Mouse (Mus musculus) kidney, postnatal 14 days (tissue): Measurements from ENCODE around the gene Sorcs1.

ENCODE experiments used
- DNase-seq: peaks from one replicate; pipeline ENCODE4 v3.0.0; 2022; ENCODE audit warnings: mixed read lengths

Sorcs1 gene

DNA sequence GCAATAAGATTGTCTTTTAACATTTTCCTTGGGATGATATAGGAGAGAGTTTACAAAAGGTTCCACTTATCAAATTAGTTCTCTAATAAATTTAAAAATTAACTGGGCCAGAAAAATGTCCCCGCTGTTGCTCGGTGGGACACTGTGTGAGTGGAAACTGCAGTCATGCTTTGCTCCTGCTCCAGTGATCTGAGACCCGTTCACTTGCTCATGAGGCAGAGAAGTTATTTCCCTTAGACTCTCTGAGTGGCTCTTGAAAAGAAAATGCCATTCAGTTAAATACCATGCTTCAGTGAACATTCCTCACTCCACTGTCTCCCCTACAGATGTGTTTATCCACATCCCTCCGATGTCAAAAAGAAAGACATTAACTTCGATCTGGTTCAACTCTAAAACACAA lies 144.4 kb downstream of the Sorcs1 start:
- DNase-seq, result no peak

DNA sequence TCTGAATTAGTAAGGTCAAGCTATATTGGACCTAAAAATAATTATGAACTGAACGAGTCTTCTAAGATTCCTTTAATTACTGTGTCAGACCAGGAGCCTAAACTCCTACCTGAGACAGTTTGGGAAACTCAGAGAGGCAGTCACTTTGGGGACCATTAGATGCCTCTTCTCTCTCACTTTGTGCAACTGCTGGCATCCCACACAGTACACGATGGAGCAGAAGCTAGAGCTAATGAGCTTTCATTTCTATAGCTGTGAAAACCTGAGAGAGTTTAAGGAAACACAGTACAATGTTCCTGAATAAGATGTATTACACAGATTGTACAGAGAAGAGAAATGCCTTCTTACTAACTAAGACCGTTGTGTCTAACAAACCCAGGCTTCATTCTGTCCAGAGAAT lies 150.6 kb downstream of the Sorcs1 start:
- no peak for DNase-seq

DNA sequence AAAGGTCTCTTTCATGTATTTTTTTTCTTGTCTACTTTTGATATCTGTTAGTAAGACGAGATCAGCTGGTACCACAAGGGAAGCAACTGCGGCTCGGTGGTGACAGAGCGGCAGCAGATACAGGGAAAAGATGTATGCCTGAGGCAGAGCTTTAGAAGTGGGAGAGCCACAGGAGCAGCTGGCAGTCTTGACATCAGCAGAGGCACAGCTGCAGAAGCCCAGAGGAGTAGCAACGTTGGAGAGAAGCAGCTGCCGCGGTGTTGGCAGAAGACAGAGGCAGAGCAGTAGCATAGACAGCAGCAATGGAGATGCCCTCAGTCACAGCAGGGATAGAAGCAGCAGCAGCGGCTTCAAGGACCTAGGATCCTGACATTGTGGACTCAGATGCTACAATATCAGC lies 152.4 kb downstream of the Sorcs1 start:
- no peak for DNase-seq

DNA sequence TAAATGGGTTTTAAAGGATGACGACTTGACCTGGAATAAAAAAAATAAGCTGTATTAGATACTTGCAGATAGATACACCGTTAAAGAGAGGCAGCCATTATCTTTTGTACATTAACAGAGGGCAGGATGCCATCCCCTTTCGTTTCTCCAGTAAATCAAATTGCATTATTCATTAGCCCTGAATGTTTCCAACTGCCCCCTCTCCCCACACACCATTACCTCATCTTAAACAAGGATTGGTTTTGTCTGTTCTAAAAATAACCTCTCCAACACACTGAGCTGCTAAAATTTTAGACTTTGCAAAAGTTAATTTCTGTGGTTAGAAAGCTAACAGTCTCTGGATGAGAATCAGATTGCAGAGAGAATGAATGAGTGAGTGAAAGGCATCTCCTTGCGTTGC lies 156.5 kb downstream of the Sorcs1 start:
- no peak for DNase-seq

DNA sequence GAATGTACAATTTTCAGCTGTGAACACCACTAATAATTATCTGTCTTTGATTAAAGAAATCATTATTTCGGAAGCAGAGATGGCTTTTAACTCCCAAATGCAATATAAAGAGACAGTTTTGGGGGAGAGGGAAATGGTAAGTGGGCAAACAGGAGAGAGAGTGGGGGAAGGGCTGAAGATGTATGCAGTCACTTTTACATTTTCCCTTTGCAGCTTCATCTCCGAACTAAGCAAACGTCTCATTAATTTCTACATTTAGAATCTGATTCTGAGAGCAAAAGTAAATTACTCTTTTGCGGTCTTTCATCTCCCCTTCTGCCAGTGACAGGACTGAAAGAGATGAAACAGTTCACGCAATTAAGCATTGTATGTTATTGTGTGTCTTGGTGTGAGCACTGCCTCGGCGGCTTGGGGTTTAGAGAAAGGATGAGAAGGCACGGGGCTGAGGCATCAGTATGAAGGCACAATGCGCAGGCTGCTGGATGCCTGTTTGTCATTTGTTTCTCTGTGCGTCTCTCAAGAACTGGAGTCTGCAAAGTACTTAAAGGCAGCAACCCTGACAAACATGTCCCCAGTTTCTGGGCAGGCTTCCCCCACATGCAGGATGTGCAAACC lies 163.3 kb downstream of the Sorcs1 start:
- DNase-seq, result no peak

DNA sequence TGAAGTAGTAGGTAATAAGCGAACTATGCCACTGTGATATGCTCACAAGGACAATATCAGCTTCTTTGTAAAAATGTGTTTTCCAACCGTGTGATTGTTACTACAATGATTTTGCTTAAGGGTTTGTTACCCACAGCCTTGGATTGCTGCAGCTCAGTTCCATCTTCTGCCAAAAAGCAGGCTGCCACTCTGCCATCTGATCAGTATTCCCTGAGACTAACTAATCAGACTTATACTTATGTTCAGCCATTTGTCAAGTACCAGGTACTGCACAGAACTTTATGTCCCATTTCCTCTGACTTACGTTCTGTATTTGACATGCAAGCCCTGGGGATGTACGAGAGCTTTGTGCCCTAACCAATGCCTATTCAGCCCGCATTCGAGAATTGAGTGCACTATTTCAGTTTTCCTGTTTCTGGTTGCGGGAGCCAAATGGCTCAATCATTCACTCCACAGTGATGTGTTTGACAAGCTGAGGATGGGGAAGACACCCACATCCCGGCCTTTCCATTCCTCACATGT lies 164.1 kb downstream of the Sorcs1 start:
- no peak for DNase-seq

DNA sequence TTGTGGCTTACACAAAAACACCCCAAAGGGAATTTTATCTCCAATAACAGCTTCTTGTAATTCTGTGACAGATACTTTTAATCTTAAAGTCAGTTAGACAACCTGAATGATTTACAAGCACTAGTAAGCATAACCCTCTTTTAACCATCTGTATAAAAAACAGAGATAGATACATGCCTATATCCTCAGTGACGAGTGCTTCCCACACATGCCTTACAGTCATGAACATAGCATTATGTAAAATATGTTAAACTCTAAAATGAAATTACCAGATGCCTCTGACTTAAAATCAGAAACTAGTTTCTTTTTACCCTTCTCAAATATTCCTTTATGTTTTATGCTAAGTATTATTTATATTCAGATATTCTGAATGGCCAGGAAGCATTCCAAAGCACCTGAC lies 175.6 kb downstream of the Sorcs1 start:
- DNase-seq, result no peak

DNA sequence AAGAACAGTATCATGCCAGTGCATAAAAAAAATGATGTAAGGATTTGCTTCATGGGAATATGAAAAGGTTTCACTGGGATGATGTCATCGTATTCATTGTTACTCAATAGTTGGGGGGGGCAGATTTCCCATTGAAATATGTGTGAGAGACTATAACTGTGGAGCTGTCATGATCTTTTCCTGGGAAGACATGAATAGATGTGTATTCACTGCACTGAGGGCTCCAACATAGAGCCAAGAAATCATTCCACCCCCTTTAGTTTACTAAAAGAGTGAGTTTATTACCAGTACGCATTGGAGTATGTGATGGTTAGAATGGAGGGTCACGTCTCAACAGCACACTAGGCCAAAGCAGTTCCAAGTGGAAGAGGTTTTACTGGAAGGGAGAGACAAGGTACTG lies 187.3 kb downstream of the Sorcs1 start:
- no peak for DNase-seq

DNA sequence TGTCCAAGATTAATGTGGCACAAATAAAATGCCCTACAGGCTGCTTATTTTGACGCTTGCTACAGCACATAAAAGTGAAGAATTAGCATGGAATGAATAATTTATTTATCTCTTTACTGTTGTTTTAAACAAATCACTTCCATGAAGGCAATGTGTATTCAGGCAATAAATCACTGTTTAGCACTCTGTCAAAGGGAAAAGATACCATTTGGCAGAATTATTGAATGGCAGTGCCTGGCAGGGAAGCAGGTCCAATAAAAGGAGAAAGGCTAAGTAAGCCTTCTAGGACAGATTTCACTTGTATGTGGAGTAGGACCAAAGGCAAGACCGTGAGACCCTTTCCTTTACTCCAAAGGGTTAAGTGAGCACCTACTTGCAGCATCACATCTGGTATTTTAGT lies 187.7 kb downstream of the Sorcs1 start:
- DNase-seq, result no peak

DNA sequence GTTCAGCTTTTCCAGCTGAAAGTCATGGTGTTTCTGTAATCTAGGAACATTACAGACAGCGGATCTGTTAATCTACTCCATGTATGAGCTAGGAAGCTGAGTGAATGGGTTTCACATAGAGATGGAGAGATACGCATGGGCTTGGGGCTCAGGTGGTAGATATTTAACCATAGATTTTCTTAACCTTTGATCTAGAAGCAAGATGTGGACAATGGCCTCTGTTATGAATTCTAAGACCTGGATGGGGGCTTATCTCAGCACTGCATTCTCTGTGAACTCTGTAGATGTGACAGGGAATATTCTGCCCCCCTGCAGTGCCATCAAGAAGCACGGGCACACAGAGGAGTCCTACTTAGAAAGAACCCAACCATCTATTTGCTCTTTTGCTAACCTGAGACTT lies 188.7 kb downstream of the Sorcs1 start:
- no peak for DNase-seq

DNA sequence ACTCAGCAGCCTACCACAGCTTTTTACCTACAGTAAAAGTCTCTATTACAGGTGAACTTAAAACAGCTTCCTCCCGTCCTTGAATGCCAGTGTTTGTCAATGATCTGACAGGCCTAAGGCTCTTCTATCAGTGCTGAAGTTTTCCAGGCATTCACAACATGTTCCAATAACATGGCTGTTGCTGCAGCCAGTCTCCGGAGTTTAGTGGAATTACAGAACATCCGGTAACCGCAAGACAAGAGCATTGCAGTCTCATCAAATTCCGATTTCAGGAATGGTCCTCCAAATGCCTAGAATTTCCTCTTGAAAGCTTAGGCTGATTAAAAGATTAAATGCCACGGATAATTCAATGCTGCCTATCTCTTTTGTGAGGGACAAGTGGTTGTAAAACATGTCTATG lies 190.0 kb downstream of the Sorcs1 start:
- DNase-seq, result no peak

DNA sequence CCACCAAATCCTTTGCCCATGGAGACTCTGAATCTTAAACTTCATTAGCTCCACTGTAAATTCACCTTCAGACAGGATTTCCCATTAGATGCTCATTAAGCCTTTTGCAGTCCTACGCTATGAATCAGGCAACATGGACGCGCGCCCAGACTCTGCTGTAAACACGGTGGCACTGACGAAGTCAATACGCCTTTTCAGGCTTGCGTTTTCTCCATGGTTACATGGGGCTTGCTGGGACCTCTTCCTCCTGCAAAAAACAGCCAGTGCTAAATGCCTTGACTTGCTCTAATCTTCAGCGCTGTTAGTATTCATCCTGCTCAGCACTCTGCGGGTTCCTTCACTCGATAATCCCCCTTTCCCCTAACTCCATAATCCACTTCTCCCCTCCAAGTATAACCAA lies 190.7 kb downstream of the Sorcs1 start:
- no peak for DNase-seq

DNA sequence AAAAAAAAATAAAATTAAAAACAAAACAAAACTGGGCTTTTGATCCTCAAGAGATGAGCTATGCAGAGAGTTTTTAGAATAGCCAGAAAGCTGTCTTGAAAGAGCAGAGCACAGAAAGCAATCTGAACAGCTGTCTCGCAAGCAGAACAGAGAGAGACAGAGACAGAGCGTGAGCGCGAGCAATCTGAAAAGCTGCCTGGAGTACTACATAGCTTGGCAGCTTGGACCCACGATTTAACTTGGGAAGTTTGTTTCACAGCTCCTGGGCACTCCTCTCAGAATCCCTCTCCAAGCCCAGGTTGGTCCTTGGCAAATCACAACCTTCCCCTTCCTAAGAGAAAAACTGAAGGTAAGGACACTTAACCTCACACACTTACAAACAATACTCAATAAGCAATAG lies 192.1 kb downstream of the Sorcs1 start:
- no peak for DNase-seq

DNA sequence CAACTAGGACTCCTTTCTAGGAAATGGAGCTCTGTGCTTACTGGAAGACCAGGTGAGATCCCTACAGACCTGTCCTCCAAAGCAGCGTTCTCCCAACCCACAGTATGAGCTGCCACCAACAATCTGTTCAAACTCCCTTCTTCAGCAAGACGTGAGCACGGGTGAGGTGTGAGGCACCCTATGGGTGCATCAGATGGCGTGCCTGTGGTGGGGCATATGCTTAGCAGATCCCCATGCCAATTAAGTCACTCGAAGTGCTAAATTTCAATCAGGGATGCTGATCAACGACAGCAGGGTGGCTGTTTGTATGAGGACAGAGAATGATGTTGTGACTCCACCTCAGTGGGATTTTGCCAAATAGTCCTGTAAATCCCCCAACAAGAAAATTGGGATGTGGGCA lies 201.7 kb downstream of the Sorcs1 start:
- no peak for DNase-seq

DNA sequence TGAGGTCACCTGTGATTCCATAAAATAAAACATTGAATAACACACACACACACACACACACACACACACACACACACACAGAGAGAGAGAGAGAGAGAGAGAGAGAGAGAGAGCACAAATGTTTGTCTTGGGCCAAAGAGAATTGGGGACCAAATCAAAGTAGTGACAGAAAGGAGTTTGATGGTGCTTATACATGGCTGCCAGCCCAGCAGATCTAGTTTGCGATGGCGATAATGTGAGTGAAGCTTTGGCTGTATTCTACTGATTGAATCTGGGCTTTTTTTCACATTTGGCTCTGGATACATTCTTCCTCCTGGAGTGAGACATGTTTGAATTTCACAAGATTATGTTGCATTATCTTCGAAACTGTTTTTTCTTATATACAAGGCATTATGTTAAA lies 209.9 kb downstream of the Sorcs1 start:
- DNase-seq, result no peak

DNA sequence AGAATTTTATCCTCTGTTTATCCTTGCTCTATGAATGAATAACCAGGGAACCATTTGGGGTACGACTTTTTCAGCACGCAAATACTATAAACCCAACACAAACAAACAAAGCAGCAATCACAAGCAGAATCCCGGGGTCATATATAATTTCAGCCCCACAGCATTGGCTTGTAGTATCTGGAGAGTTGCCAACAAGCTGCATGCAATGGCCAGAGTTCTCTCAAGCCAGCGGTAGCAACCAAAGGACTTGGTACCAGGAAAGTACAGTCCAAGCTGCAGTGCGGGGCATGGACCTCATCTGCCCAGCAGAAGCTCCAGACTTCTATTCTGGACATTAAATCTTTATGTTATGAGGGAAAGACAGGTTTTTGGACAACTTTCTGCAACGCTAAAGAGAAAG lies 213.6 kb downstream of the Sorcs1 start:
- peak; percentile 2 for DNase-seq

DNA sequence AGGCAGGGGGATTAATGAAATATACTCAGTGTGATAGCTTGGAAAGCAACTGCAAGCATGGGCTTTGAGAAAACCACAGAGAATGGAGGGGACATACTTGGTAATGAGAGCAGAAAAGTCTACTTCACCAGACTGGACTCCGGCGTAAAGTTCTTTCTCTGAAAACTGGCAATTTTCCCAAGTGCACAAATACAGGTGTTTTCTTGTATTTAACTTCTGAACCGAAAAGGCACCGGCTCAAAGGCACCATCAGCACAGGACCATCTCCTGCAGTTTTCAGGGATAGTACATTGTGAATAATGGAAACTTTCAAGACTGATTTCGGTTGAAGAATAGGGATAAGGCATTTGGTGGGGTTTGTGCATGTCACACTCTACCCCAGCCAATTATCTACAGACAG lies 219.9 kb downstream of the Sorcs1 start:
- DNase-seq, result no peak

DNA sequence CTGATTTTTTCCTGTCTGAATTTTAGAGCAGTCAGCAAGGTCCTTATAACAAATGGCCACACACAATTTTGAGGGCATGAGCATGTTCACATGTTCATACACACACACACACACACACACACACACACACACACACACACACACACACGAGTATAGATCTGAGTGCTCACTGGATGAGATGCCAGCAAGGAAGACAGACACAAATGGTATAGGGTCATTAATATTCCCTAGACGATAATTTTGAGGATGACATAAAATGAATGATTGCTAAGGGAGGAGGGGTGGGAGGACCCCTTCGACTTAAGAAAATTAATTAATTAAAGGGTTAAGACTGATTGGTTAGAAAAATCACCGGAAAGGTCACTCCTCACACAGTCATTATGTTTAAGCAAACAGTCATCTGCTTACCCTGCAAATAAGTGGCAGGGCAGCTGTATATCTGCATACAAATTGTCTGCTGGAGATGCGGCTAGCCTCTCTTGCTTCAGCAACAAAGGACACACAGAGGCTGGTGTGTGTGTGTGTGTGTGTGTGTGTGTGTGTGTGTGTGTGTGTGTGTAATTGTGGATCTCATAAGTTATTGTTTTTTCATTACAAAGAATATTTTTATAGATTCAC lies 221.1 kb downstream of the Sorcs1 start:
- no peak for DNase-seq

DNA sequence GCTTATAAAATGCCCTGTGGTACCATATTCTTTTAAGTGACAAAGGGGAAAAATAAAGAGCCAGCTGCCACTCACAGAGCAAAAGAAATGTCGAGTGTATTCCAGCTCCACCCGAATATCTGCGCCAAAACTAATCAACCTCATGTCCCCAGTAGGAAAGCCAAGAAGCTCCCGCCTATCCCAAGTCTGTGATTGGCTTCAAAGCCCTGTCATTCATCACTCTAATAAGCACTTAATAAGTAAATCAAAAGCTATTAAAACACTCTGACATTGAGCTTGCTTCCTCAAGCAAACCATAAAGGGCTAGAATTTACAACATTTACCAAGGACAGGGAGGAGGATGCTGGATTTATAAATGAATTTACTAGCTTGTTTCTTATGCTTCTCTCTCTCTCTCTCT lies 237.3 kb downstream of the Sorcs1 start:
- no peak for DNase-seq

DNA sequence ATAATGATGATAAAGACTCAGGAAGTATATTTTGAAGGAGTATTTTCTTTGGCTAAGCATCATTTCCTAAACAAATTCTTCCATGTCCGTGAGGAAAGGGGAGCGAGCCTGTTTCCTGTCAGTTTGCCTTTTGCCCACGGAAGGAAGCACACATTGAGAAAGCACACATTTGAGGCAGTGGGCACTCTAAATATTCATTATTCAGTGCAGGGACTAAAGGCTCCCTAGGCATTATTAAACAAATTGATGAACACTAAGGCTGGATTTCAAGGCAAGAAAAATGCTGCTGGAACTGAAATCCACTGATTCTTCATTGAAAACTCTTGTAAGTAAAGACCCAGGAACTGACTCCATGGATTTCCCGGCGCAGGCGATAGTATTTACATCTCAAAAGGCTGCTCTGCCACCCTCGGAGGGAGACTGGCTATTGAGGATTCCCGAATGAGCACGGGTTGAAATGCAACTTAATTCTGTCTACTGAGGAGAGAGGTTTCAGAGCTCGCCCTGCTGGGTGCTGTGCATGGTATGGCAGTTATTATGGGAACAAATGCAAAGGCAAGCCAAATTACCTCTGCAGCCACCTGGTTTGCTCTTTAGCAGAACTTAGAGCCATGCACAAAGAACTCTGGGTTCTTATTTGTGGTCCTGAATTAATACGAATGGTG lies 238.1 kb downstream of the Sorcs1 start:
- no peak for DNase-seq

DNA sequence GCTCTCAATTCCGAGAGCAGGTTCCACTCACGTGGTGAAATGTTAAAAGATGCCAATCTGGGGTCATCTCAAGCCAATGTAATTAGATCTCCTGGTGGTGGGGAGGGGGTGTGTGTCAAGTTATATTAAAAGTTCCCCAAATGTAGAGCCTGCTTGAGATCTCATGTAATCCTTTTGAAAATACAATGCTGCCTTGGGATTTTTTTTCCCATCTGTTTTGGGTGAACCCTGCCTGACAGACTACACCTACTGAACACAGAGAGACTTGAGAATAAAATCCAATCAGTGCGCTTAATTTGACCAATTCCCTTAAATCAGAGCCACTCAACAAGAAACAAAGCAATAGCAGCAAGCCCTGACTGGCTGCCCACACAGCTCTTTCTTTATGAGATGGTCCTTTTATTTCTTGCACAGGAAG lies 239.0 kb downstream of the Sorcs1 start:
- DNase-seq, result no peak

DNA sequence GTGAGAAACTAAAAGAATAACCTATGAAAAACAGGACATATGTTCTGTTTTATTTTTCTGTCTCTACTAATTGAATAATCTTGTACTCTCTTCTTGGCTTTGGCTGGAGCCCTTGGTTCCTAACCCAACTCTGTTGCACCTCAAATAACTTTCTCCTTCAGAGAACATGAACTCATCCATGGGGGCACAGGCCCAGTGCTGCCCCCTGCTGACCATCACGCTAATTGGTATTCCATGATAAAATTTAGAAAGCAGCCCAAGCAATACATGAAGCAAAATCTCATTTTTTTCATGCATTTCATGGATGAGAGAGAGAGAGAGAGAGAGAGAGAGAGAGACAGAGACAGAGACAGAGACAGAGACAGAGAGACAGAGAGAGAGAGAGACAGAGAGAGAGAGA lies 255.5 kb downstream of the Sorcs1 start:
- no peak for DNase-seq

DNA sequence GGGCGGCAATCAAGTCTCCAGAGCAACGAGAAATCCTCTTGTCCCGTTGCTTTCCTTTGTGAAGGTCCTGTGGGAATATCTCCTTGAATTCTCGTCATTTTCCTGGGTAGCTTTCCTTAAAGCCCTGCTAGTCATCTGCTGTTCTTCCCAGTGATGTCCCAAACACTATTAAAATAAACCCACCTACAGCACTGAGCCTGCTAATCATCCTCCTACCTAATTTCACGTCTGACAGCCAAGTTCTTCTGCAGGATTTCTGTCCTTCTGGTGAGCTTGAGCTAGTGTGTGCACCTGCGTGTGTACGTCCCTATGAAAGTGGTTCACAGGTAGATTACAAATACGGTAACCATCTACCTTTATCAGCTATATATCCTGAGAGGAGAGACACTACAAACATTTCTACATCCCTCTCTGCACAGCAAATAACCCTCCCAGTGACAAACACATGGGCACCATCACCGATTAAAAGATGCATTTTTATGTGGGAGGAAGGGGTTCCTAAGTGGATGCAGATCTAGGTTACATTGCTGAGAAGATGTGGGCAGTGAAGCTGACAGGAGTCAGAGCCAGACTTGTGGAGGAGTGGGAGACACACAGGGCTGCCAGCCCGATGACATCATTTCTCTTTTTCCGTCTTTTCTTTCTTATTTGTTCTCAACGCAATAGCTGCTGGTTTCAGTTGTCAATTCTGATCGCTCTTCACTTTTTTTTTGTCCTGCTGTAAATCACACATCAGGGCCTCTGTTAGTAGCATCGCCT lies 259.3 kb downstream of the Sorcs1 start:
- DNase-seq, result no peak

DNA sequence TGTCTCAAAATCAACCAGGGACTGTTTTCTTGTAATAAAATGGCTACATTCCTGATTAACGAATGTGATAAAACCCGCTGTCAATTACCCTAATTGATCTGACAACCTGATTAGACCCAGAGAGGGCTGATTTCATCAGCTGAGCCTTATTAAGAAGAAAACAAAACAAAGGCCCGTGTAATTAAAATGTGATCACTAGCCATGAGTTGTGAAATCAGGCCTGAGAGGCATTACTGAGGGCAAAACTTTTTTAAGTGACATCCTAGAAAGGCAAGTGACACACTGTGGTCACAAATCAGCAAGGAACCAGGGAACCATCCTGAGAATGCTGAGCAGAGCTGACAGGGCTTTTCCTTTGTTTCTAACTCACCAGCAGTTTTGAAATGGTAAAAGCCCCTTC lies 267.9 kb downstream of the Sorcs1 start:
- DNase-seq, result no peak
